Mouse (Mus musculus) kidney, adult 2 months (tissue): Measurements from ENCODE around the gene Kcnab3.

Experiments
- CTCF ChIP-seq: fragments of 200-500 bp; conservative IDR thresholded peaks from 2 replicates; pipeline ENCODE4 v1.5.1; 2011; ENCODE audit warnings: low read depth, mild to moderate bottlenecking, control low read depth, low read length, moderate library complexity, mixed read lengths; ENCODE audit not compliant: insufficient read depth, insufficient read length
- POLR2A ChIP-seq: fragments of 200-500 bp; IDR thresholded peaks from one replicate; pipeline ENCODE4 v1.6.1; 2011; ENCODE audit warnings: low read depth, low read length, control low read depth

GRCm38 (mm10) chr11:69331152-69331551 is 5.1 kb downstream of the Kcnab3 start:
- no peak for TF ChIP-seq POLR2A
- no peak for TF ChIP-seq CTCF
